Mouse (Mus musculus) embryo, embryonic 11 days (tissue): ENCODE data around the gene Unc93a.
"Not testable (repeated sequence)": the region's sequence is repeated elsewhere in the genome, so short reads cannot be mapped to it uniquely, and the experiment has no call there.

ENCODE experiments used
- DNase-seq: peaks from one replicate; pipeline ENCODE4 v3.0.0-alpha.2; 2015

Unc93a gene

GRCm38 (mm10) chr17:13067864-13068385 is 63.7 kb downstream of the Unc93a start:
- DNase-seq, result not testable (repeated sequence)

GRCm38 (mm10) chr17:13062882-13063281 is 68.7 kb downstream of the Unc93a start:
- DNase-seq, result not testable (repeated sequence)

- not testable (repeated sequence) for DNase-seq
Measured at GRCm38 (mm10) chr17:13060804-13061203, 70.8 kb downstream of the Unc93a start, which contains the start of gene Tcp10b. Gene Tcp10b, plus strand, starts transcription at chr17:13061104.
